Mouse (Mus musculus) liver, embryonic 14.5 days (tissue): Measurements from ENCODE around the gene Wfs1.

ENCODE experiments used
- CTCF ChIP-seq: IDR thresholded peaks from 2 replicates; pipeline ENCODE4 v1.5.1; 2016; ENCODE audit warnings: antibody characterized with exemption, low read depth, control low read depth
- EP300 ChIP-seq: IDR thresholded peaks from 2 replicates; pipeline ENCODE4 v1.6.1; 2016; ENCODE audit warnings: antibody characterized with exemption, low read depth

- no peak for TF ChIP-seq CTCF
- TF ChIP-seq EP300 = no peak
Measured at GRCm38 (mm10) chr5:37001002-37001401, 12.0 kb upstream of the Wfs1 start.
